Mouse (Mus musculus) liver (tissue): ENCODE data around the gene Gab1.

Source experiments
- DNase-seq: peaks from one replicate; pipeline ENCODE4 v3.0.0-alpha.2; 2020; ENCODE audit warnings: mixed read lengths

Gene Gab1

GRCm38 (mm10) chr8:80807807-80808505 lies 72.4 kb downstream of the Gab1 start:
- no peak for DNase-seq

GRCm38 (mm10) chr8:80804066-80804619 lies 76.2 kb downstream of the Gab1 start:
- no peak for DNase-seq

GRCm38 (mm10) chr8:80798778-80799177 lies 81.5 kb downstream of the Gab1 start:
- no peak for DNase-seq

GRCm38 (mm10) chr8:80798198-80798777 lies 82.0 kb downstream of the Gab1 start:
- DNase-seq = no peak

GRCm38 (mm10) chr8:80796070-80796469 lies 84.2 kb downstream of the Gab1 start:
- no peak for DNase-seq

GRCm38 (mm10) chr8:80794585-80795509 lies 85.5 kb downstream of the Gab1 start:
- no peak for DNase-seq

- no peak for DNase-seq
These were observed 86.4 kb downstream of the Gab1 start for GRCm38 (mm10) chr8:80793791-80794515.

- no peak for DNase-seq
These were observed 88.1 kb downstream of the Gab1 start for GRCm38 (mm10) chr8:80792214-80792613.

GRCm38 (mm10) chr8:80789324-80789723 lies 91.0 kb downstream of the Gab1 start:
- no peak for DNase-seq

- no peak for DNase-seq
These were observed 95.8 kb downstream of the Gab1 start for GRCm38 (mm10) chr8:80784559-80784958.

GRCm38 (mm10) chr8:80783271-80783670 lies 97.0 kb downstream of the Gab1 start:
- no peak for DNase-seq

GRCm38 (mm10) chr8:80781338-80781737 lies 99.0 kb downstream of the Gab1 start:
- DNase-seq = no peak

GRCm38 (mm10) chr8:80780271-80780670 lies 100.0 kb downstream of the Gab1 start:
- no peak for DNase-seq

- DNase-seq = no peak
These were observed 103.9 kb downstream of the Gab1 start for GRCm38 (mm10) chr8:80776436-80776835.

GRCm38 (mm10) chr8:80772732-80773460 lies 107.4 kb downstream of the Gab1 start:
- DNase-seq = no peak

GRCm38 (mm10) chr8:80768451-80768850 lies 111.9 kb downstream of the Gab1 start:
- no peak for DNase-seq

- peak; percentile 82 for DNase-seq
These were observed 127.2 kb downstream of the Gab1 start for GRCm38 (mm10) chr8:80753017-80753715.

- no peak for DNase-seq
These were observed 127.9 kb downstream of the Gab1 start for GRCm38 (mm10) chr8:80752429-80752828.

- DNase-seq = no peak
These were observed 131.2 kb downstream of the Gab1 start for GRCm38 (mm10) chr8:80749091-80749490.

- no peak for DNase-seq
These were observed 140.4 kb downstream of the Gab1 start for GRCm38 (mm10) chr8:80739932-80740331.
